8 mouse cellular contexts compared by ENCODE assay signal in genomic region chr6:120916074-120916971, GRCm38 (mm10). TPM values are rescaled to one million over a fixed set of nuclear protein-coding genes. Genes with fewer than 3 reads are reported as not detected.
DNase-seq lines count a peak whose midpoint lies in the region; ATAC-seq lines count a peak whose summit lies in the region.

Gene Bid, minus strand, starts transcription at chr6:120916853.

- ATAC-seq in heart, embryonic 12.5 days (ENCODE audit: insufficient number of reproducible peaks, low FRiP score): peak; percentile 93
- ATAC-seq in kidney, embryonic 16.5 days (ENCODE audit: low FRiP score, low TSS enrichment): peak; percentile 91

- under 1% methylated on average over 67 of the region's 67 CpGs for WGBS in heart, embryonic 12.5 days
- WGBS in kidney, embryonic 16.5 days: 2% methylated on average over 58 of the region's 67 CpGs

- no peaks in the 10 kb centered on the region for H3K27me3 ChIP-seq in erythroblast, embryonic 14.5 days (ENCODE audit: control insufficient read depth)
- H3K27me3 ChIP-seq in heart, embryonic 12.5 days (replicated peaks): no peaks in the 10 kb centered on the region
- H3K27me3 ChIP-seq in kidney, embryonic 16.5 days (ENCODE audit: insufficient read depth, low read length): no peaks in the 10 kb centered on the region

- peaks cover 13% of the 10 kb centered on the region for H3K36me3 ChIP-seq in erythroblast, embryonic 14.5 days (ENCODE audit: control insufficient read depth)
- H3K36me3 ChIP-seq in heart, embryonic 12.5 days: no peaks in the 10 kb centered on the region
- H3K36me3 ChIP-seq in kidney, embryonic 16.5 days (ENCODE audit: insufficient read depth, low read length): no peaks in the 10 kb centered on the region

- peak within 1 kb of the TSS; percentile 72 for H3K9ac ChIP-seq in heart, embryonic 12.5 days
- H3K9ac ChIP-seq in kidney, embryonic 16.5 days (replicated peaks; ENCODE audit: low read length): peak within 1 kb of the TSS; percentile 68

- H3K4me1 ChIP-seq in erythroblast, embryonic 14.5 days (ENCODE audit: control insufficient read depth): peaks cover 57% of the 10 kb centered on the region
- peaks cover 27% of the 10 kb centered on the region for H3K4me1 ChIP-seq in heart, embryonic 12.5 days (replicated peaks)
- H3K4me1 ChIP-seq in kidney, embryonic 16.5 days (ENCODE audit: insufficient read depth, low read length): peaks cover 14% of the 10 kb centered on the region

- no peak within 1 kb of the TSS for H3K27ac ChIP-seq in heart, embryonic 12.5 days (ENCODE audit: poor library complexity, severe bottlenecking)
- H3K27ac ChIP-seq in kidney, embryonic 16.5 days (ENCODE audit: low read length): no peak within 1 kb of the TSS

- peak; percentile 91 for DNase-seq in CD4-positive helper T cell, adult 2 months (ENCODE audit: low read depth, low spot score)
- peak; percentile 73 for DNase-seq in brain, adult 2 months (ENCODE audit: low read depth, low spot score)
- DNase-seq in liver: peak; percentile 94
- peak; percentile 68 to 93 for DNase-seq in monocyte, adult 2 months (ENCODE audit: low read depth in 1 of 2, low spot score in 2 of 2)
- DNase-seq in spleen, postnatal 36 days (ENCODE audit: low spot score in 2 of 2): peak; percentile 96 to 97

- H3K9me3 ChIP-seq in erythroblast, embryonic 14.5 days (ENCODE audit: control insufficient read depth, low read length): peaks cover under 1% of the 10 kb centered on the region; the same call in 1 of the 2 replicates
- no peaks in the 10 kb centered on the region; the same call in 1 of the 2 replicates for H3K9me3 ChIP-seq in heart, embryonic 12.5 days (replicated peaks)
- H3K9me3 ChIP-seq in kidney, embryonic 16.5 days (ENCODE audit: low read length): no peaks in the 10 kb centered on the region

- H3K4me3 ChIP-seq in erythroblast, embryonic 14.5 days (replicated peaks): peak within 1 kb of the TSS; percentile 80
- peak within 1 kb of the TSS; percentile 71 for H3K4me3 ChIP-seq in heart, embryonic 12.5 days
- peak within 1 kb of the TSS; percentile 61 for H3K4me3 ChIP-seq in kidney, embryonic 16.5 days (ENCODE audit: low read length)

- peak within 1 kb of the TSS; percentile 86 for H3K4me2 ChIP-seq in heart, embryonic 12.5 days
- H3K4me2 ChIP-seq in kidney, embryonic 16.5 days (replicated peaks; ENCODE audit: low read depth, low read length): peak within 1 kb of the TSS; percentile 96

RNA-seq across cellular contexts. Expression of gene Bid, which starts in this region (rescaled TPM):
- 0.10 and 0.25 TPM in 2 replicates for polyA plus RNA-seq in erythroblast, embryonic 14.5 days (2012)
- polyA plus RNA-seq in heart, embryonic 12.5 days (2016; fragmentation: Nextera tagmentation; extraction: Ambion mirVana): 9.3 and 10.3 TPM in 2 replicates
- 26.8 and 29.1 TPM in 2 replicates for polyA plus RNA-seq in kidney, embryonic 16.5 days (2015; fragmentation: Nextera tagmentation; extraction: Ambion mirVana)
